Mouse (Mus musculus) lung, adult 2 months (tissue): ENCODE measurements around the gene Krt23.

ENCODE experiments used
- CTCF ChIP-seq: fragments of 200-500 bp; IDR thresholded peaks from 2 replicates; pipeline ENCODE4 v1.5.1; 2011; ENCODE audit warnings: mild to moderate bottlenecking, low read length, control low read depth; ENCODE audit not compliant: insufficient read depth
- POLR2A ChIP-seq: fragments of 200-500 bp; IDR thresholded peaks from 2 replicates; pipeline ENCODE4 v1.6.1; 2011; ENCODE audit warnings: low read depth, mild to moderate bottlenecking, control low read depth, low read length, borderline replicate concordance; ENCODE audit errors: extremely low read depth

- TF ChIP-seq CTCF (peak; percentile 98), POLR2A (no peak)
Measured at GRCm38 (mm10) chr11:99463155-99463554, 29.8 kb downstream of the Krt23 start.
